Mouse (Mus musculus): ENCODE data around the gene Tcea2.

The Tcea2 gene

DNA sequence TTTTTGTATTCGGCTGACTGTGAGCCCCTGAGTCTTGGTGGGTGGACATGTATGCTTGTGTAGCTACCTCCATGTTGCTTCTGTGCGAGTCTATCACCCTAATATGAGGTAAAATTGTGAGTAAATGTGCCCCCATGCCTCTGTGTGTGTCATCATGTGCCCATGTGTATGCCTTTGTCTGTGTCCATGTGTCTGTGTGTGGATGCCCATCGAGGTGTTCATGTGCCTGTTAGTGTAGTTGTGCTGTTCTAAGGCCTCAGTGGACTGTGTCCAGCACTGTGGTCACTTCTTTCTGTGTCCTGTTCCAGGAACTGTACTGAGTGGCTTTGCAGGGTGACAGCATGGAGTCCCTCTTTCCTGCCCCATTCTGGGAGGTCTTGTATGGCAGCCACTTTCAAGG, 35.3 kb downstream of the Tcea2 start:
- no peak for DNase-seq

DNA sequence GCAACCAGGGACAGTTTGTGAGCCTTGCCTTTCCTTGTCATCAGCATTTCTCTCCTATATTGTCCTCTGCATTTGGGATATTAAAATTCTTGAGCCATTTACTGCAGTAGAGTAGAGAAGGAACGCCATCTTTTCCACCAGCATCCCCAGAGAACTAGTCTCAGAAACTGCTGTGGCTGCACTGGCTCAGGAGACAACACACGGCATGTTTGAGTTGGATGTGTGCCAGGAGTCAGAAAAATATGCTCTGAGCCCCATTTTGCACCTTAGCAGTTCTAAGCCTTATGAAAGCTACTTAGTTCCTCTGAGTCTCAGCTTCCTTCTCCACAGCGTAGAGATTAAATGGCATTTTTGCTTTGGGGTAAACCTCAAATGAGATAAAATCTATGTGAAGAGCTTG, 36.9 kb downstream of the Tcea2 start:
- DNase-seq: no peak

DNA sequence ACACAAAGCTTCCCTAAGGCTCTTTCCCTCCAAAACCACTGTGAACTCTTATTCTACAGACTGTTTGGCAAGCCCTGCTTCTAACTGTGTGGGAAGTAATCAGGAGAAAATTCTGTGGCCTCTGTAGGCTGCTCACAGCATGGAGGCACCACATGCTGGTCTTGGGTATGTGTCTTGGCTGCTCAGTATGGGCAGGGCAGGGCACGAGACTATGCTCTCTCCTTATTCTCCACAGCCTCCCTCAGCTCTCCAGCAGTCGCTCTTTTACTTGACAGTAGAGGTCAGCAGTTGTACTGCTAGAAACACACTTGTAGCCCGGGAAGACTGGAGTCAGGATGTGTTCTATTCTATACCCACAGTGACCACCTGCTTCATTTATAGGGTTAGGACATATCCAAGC, 40.0 kb downstream of the Tcea2 start:
- no peak for DNase-seq

DNA sequence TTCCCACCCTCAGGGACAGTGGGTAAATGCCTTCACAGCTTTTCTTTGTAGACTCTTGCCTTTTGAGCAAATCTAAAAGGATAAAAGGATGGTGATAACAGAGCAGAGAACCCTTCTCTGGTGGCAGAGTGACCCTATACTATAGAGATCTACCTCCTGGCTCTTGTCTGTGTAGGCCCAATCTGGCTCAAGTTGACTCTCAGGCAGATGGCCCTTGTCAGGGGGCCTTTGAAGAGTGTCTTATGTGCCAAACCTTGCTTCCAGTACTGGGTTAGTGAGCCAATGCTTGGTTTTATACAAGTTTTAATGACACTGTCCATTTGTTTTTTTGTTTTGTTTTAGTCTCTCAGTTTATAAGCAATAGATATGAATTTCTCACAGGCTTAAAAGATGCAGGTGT, 41.1 kb downstream of the Tcea2 start:
- DNase-seq: no peak

- peak; percentile 12 for DNase-seq
Measured at GRCm38 (mm10) chr2:181722213-181722612, 42.1 kb downstream of the Tcea2 start.

DNA sequence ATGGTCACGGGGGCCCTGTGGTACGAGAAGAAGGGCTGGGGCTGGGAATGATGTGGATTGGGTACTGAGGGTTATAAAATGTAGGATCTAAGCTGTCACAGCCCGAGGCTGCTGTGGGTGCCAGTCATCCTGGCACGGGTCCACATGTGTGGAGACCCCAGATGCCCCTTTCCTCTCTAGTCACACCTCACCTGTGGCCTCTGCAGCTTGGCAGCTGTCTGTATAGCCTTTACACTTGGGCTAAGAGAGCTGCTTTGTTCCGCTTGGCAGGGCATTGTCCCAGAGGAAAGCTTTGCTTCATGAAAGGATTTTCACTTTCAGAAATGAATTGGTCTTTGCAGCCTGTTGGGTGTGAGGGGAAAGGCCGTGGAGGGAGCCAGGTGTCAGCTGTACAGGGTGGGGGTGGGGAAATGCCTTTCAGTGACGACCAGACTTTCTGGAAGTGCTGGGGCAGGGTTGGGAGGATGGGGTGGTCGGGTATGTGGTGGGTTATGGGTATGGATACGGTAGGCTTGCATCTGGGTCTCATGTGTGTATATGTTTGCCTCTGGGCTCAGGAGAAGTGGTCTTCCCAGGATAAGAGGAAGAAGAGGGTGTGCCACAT, 47.7 kb downstream of the Tcea2 start:
- DNase-seq: no peak

- DNase-seq: no peak
Measured at GRCm38 (mm10) chr2:181730051-181730450, 49.9 kb downstream of the Tcea2 start.
